Mouse (Mus musculus) stomach, postnatal 0 days (tissue): Measurements from ENCODE around the gene Trim15.

Experiments
- CTCF ChIP-seq: IDR thresholded peaks from 2 replicates; pipeline ENCODE4 v1.5.1; 2016; ENCODE audit warnings: antibody characterized with exemption, low read depth, mild to moderate bottlenecking, moderate library complexity
- EP300 ChIP-seq: optimal IDR thresholded peaks from 2 replicates; pipeline ENCODE3; 2016; ENCODE audit warnings: antibody characterized with exemption

- TF ChIP-seq CTCF (no peak), EP300 (no peak)
These were observed 15.8 kb downstream of the Trim15 start for GRCm38 (mm10) chr17:36851200-36851599.
